Mouse (Mus musculus) frontal cortex, postnatal 36 days (tissue): ENCODE results near the gene Usp29.
"Not testable (repeated sequence)": the region's sequence is repeated elsewhere in the genome, so short reads cannot be mapped to it uniquely, and the experiment has no call there.

Source experiments
- DNase-seq, 2 experiments: peaks; one replicate each; pipeline ENCODE4 v3.0.0; 2022; ENCODE audit warnings: low spot score in 2 of 2

Gene Usp29

GRCm38 (mm10) chr7:6765240-6765639 is 34.9 kb downstream of the Usp29 start:
- DNase-seq = peak in 1 of 2 experiments; percentile 16

GRCm38 (mm10) chr7:6770286-6770685 is 39.9 kb downstream of the Usp29 start:
- no peak for DNase-seq

GRCm38 (mm10) chr7:6773865-6774413 is 43.6 kb downstream of the Usp29 start:
- not testable (repeated sequence) for DNase-seq

GRCm38 (mm10) chr7:6776314-6777059 is 46.1 kb downstream of the Usp29 start:
- DNase-seq = peak; percentile 59 to 88

GRCm38 (mm10) chr7:6777107-6777506 is 46.7 kb downstream of the Usp29 start:
- DNase-seq = no peak

- DNase-seq = no peak
Observed at GRCm38 (mm10) chr7:6777689-6778088, 47.3 kb downstream of the Usp29 start.

GRCm38 (mm10) chr7:6779172-6779571 is 48.8 kb downstream of the Usp29 start:
- no peak for DNase-seq

- peak in 1 of 2 experiments; percentile 4 for DNase-seq
Observed at GRCm38 (mm10) chr7:6781541-6781940, 51.2 kb downstream of the Usp29 start.

GRCm38 (mm10) chr7:6784340-6785073 is 54.1 kb downstream of the Usp29 start:
- DNase-seq = no peak

- DNase-seq = no peak
Observed at GRCm38 (mm10) chr7:6787000-6787399, 56.6 kb downstream of the Usp29 start.

- no peak for DNase-seq
Observed at GRCm38 (mm10) chr7:6788101-6788500, 57.7 kb downstream of the Usp29 start.

GRCm38 (mm10) chr7:6791286-6792065 is 61.1 kb downstream of the Usp29 start:
- no peak for DNase-seq

GRCm38 (mm10) chr7:6793240-6793639 is 62.9 kb downstream of the Usp29 start:
- DNase-seq = no peak

- DNase-seq = no peak
Observed at GRCm38 (mm10) chr7:6793811-6794210, 63.4 kb downstream of the Usp29 start.

GRCm38 (mm10) chr7:6797408-6797807 is 67.0 kb downstream of the Usp29 start:
- DNase-seq = no peak

GRCm38 (mm10) chr7:6799105-6799805 is 68.9 kb downstream of the Usp29 start:
- no peak for DNase-seq

GRCm38 (mm10) chr7:6800586-6801441 is 70.4 kb downstream of the Usp29 start:
- DNase-seq = no peak

GRCm38 (mm10) chr7:6801642-6802041 is 71.3 kb downstream of the Usp29 start:
- DNase-seq = no peak

GRCm38 (mm10) chr7:6810556-6810955 is 80.2 kb downstream of the Usp29 start:
- peak; percentile 34 to 70 for DNase-seq

GRCm38 (mm10) chr7:6814971-6815370 is 84.6 kb downstream of the Usp29 start:
- no peak for DNase-seq
